Mouse (Mus musculus) erythroblast, embryonic 14.5 days (primary cell): ENCODE measurements around the gene Epn1.

Experiments used
- GATA1 ChIP-seq: IDR thresholded peaks from 2 replicates; pipeline ENCODE4 v1.6.1; 2012; ENCODE audit warnings: low read length, inconsistent platforms, mixed read lengths
- TAL1 ChIP-seq: IDR thresholded peaks from 3 replicates; pipeline ENCODE4 v1.6.1; 2012; ENCODE audit warnings: low read length, inconsistent platforms, mixed read lengths

- no peak for TF ChIP-seq GATA1
- TF ChIP-seq TAL1: no peak
Observed at GRCm38 (mm10) chr7:5080010-5080751, at the start of gene Epn1.
